Mouse (Mus musculus) lung, postnatal 4 days (tissue): Measurements from ENCODE around the gene Vwa2.
A peak's percentile ranks its signal among the peaks of the same experiment; 100 is the strongest.

Source experiments
- DNase-seq, 2 experiments: peaks; one replicate each; pipeline ENCODE4 v3.0.0; 2021

The Vwa2 gene

DNA sequence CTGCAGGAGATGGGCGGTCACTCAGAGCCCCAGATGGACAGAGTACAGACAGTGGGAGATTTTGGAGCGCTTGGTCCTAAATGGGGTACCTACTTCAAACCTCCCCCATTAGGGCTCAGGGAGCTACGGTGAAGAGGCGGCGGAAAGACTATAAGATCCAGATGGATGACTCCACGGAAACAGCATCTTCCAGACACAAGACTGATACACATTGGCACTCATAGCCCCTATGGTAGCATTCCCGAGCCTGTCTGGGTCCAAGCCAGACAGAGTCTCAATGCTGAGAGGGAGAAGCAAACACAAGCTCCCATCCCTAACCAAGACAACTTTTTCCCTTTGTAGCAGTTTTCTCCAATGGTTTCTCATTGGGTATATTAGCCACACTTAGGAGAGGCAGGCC is 76.8 kb downstream of the Vwa2 start:
- DNase-seq, result no peak

DNA sequence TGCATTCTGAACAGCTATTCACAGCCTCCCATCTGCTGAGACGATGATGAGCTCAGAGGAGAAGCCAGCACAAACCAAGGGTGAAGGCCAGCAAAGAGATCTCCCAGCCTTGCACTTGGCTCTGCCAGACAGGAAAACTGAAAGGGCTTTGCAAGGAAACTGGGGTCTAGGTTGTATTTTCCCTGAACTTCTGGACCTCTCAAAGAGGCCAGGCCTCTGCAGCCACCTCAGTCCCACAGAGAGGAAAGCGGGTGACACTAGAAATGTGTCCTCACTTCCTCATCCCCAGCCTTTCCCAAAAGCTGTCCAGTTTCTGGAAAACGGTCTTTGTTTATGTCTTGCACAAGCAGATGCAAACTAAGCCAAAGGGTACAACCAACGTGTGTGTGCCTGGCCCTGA is 79.8 kb downstream of the Vwa2 start:
- DNase-seq, result peak in 1 of 2 experiments; percentile 60

DNA sequence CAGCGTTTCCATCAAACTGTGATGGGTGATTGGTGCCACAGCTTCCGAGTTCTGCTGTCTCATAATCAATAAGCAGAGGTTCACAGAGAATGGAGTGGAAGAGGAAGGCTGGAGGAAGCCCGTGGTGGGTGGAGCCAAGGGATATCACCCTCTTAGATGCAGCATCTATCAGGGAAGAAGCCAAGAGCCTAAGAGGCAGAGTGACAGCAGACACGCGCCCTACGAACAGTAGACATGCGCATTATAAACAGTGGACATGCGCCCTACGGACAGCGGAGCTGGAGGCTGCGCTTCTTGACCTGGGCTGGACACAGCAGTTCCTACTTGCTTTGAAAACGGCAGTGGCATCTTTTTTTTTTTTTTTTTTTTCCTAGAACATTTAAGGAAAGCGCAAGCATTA is 80.8 kb downstream of the Vwa2 start:
- peak in 1 of 2 experiments; percentile 55 for DNase-seq

GRCm38 (mm10) chr19:56955568-56956513 is 81.8 kb downstream of the Vwa2 start:
- no peak for DNase-seq

GRCm38 (mm10) chr19:56958011-56958410 is 84.0 kb downstream of the Vwa2 start:
- no peak for DNase-seq

- DNase-seq, result peak in 1 of 2 experiments; percentile 57
These were observed 84.6 kb downstream of the Vwa2 start for GRCm38 (mm10) chr19:56958582-56959021.

DNA sequence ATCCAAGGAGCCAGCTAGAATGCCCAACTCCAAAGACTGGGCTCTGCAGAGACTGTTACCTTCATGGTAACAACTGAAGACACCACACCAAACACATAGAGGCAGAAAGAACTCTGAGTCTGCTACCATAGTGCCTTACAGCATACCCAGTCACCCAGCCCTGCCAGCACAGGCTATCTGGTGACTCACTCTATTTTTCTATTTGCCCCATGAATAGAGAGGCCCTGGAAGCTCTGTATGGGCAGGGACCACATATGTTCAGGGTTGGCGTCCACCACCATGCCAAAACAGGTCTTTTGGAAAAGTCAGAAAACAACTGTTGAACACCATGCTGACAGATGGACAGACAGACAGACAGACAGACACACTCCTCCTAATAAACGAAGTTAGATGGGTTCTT is 85.0 kb downstream of the Vwa2 start:
- no peak for DNase-seq

DNA sequence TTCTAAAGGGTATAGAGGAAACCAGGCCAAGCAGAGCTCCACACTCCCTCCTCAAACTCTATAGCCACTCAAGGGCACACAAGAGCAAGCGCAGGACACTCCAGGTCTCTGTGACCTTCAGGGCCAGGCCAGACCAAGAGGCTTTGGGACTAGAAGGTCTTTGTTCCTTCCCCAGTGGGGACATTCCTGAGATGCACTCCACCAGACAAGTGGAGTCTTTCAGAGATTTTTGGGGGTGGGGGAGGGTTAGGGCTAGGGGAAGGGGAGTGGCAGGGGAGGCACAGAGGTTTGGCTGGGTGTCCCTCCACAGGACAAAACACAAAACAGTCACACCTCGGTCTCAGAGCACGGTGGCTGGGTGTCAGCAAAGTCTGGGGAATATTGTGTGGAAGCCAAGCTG is 85.6 kb downstream of the Vwa2 start:
- no peak for DNase-seq
